Mouse (Mus musculus) heart, embryonic 16.5 days (tissue): ENCODE results near the gene Iqcg. TPM values are rescaled to one million over a fixed set of nuclear protein-coding genes. Genes with fewer than 3 reads are reported as not detected.

Experiments
- ATAC-seq: fragments of 200-750 bp; cut with Nextera tagmentation; replicated peaks from 2 replicates; pipeline ENCODE4 v1.8.0; 2017; ENCODE audit warnings: moderate number of reproducible peaks; ENCODE audit not compliant: insufficient read depth, low FRiP score; ENCODE audit errors: extremely low read depth
- H3K27ac ChIP-seq: fragments of 300-500 bp; sonication (generic); 2 replicates; pipeline ENCODE4 v1.5.1; 2014; ENCODE audit warnings: mild to moderate bottlenecking, low read length, control low read depth, moderate library complexity
- H3K27me3 ChIP-seq: fragments of 300-500 bp; sonication (generic); 2 replicates; pipeline ENCODE4 v1.6.1; 2014; ENCODE audit warnings: low read length, mixed read lengths; ENCODE audit not compliant: control insufficient read depth, insufficient read depth
- H3K36me3 ChIP-seq: fragments of 300-500 bp; sonication (generic); 2 replicates; pipeline ENCODE4 v1.6.1; 2014; ENCODE audit not compliant: control insufficient read depth, insufficient read depth
- H3K4me1 ChIP-seq: fragments of 300-500 bp; sonication (generic); 2 replicates; pipeline ENCODE4 v1.6.1; 2014; ENCODE audit warnings: low read length, mixed read lengths; ENCODE audit not compliant: control insufficient read depth, insufficient read depth
- H3K4me2 ChIP-seq: fragments of 300-500 bp; sonication (generic); 2 replicates; pipeline ENCODE4 v1.6.1; 2014; ENCODE audit warnings: low read depth, mild to moderate bottlenecking, control low read depth, low read length
- H3K4me3 ChIP-seq: fragments of 300-500 bp; sonication (generic); 2 replicates; pipeline ENCODE4 v1.5.1; 2014; ENCODE audit warnings: mild to moderate bottlenecking, control low read depth, low read length
- H3K9ac ChIP-seq: fragments of 300-500 bp; sonication (generic); 2 replicates; pipeline ENCODE4 v1.6.1; 2014; ENCODE audit warnings: low read length, control low read depth
- H3K9me3 ChIP-seq: fragments of 300-500 bp; sonication (generic); replicated peaks from 2 replicates; pipeline ENCODE4 v1.6.1; 2016; ENCODE audit warnings: low read length; ENCODE audit not compliant: control insufficient read depth
- WGBS: fragments of 180-500 bp; shearing (Covaris S2); extraction: QIAGEN DNeasy Blood & Tissue Kit; methylation state at CpG from one replicate; pipeline ENCODE4 v1.1.7; 2014; 5-methylcytosine and 5-hydroxymethylcytosine counted together
- polyA plus RNA-seq: library from polyadenylated mRNA; unstranded; fragments of >200 nt; fragmentation: Nextera tagmentation; extraction: Ambion mirVana; gene quantifications from 2 replicates; pipeline ENCODE4 v1.2.1, GENCODE M21; 2015

Iqcg gene
- polyA plus RNA-seq, result 2.0 and 2.9 TPM in 2 replicates

- Histone ChIP-seq H3K36me3 (peaks cover 22% of the 10 kb centered on the region), H3K27me3 (no peaks in the 10 kb centered on the region), H3K4me3 (peak within 1 kb of the TSS; percentile 86), H3K4me1 (peaks cover 10% of the 10 kb centered on the region), H3K27ac (peak within 1 kb of the TSS; percentile 92), H3K9me3 (no peaks in the 10 kb centered on the region), H3K9ac (peak within 1 kb of the TSS; percentile 94), H3K4me2 (peak within 1 kb of the TSS; percentile 93)
- under 1% methylated on average over 47 of the region's 47 CpGs for WGBS
- peak; percentile 93 for ATAC-seq
These were observed at the start of gene Iqcg, which contains the start of gene Rpl35a for GRCm38 (mm10) chr16:33056095-33056785. TSS of gene Iqcg (minus strand) at chr16:33056218. TSS of gene Rpl35a (plus strand) at chr16:33056453.

GRCm38 (mm10) chr16:33085666-33086065, 29.6 kb upstream of the Iqcg start:
- ATAC-seq, result no peak
- H3K4me2 ChIP-seq, result no peak overlapping the region
- H3K36me3 ChIP-seq, result peaks cover 9% of the 10 kb centered on the region
- no peak overlapping the region for H3K4me3 ChIP-seq
- no peaks in the 10 kb centered on the region for H3K4me1 ChIP-seq
- 68% methylated on average over 8 of the region's 8 CpGs for WGBS
- no peaks in the 10 kb centered on the region for H3K9me3 ChIP-seq
- H3K9ac ChIP-seq, result no peak overlapping the region
- H3K27ac ChIP-seq, result no peak overlapping the region
- no peaks in the 10 kb centered on the region for H3K27me3 ChIP-seq

GRCm38 (mm10) chr16:33083996-33084395, 28.0 kb upstream of the Iqcg start:
- no peak overlapping the region for H3K4me3 ChIP-seq
- H3K9ac ChIP-seq, result no peak overlapping the region
- H3K27me3 ChIP-seq, result no peaks in the 10 kb centered on the region
- no peak overlapping the region for H3K27ac ChIP-seq
- H3K9me3 ChIP-seq, result no peaks in the 10 kb centered on the region
- ATAC-seq, result no peak
- 88% methylated on average over 2 of the region's 2 CpGs for WGBS
- H3K4me1 ChIP-seq, result no peaks in the 10 kb centered on the region
- H3K4me2 ChIP-seq, result no peak overlapping the region
- H3K36me3 ChIP-seq, result peaks cover 5% of the 10 kb centered on the region; the same call in 1 of the 2 replicates

GRCm38 (mm10) chr16:33082951-33083350, 26.9 kb upstream of the Iqcg start:
- Histone ChIP-seq H3K36me3 (peaks cover 5% of the 10 kb centered on the region; the same call in 1 of the 2 replicates), H3K27ac (no peak overlapping the region), H3K9ac (no peak overlapping the region), H3K4me2 (no peak overlapping the region), H3K4me1 (no peaks in the 10 kb centered on the region), H3K9me3 (no peaks in the 10 kb centered on the region), H3K4me3 (no peak overlapping the region), H3K27me3 (no peaks in the 10 kb centered on the region)
- ATAC-seq, result no peak
- 85% methylated on average over 6 of the region's 6 CpGs for WGBS

GRCm38 (mm10) chr16:33080063-33080462, 24.0 kb upstream of the Iqcg start:
- H3K27me3 ChIP-seq, result no peaks in the 10 kb centered on the region
- no peaks in the 10 kb centered on the region for H3K9me3 ChIP-seq
- no peak overlapping the region for H3K9ac ChIP-seq
- no peaks in the 10 kb centered on the region for H3K4me1 ChIP-seq
- H3K4me2 ChIP-seq, result no peak overlapping the region
- ATAC-seq, result no peak
- H3K36me3 ChIP-seq, result peaks cover 10% of the 10 kb centered on the region
- no peak overlapping the region for H3K27ac ChIP-seq
- no peak overlapping the region for H3K4me3 ChIP-seq
- 95% methylated on average over 7 of the region's 7 CpGs for WGBS

- ATAC-seq, result no peak
- Histone ChIP-seq H3K9ac (no peak overlapping the region), H3K27ac (no peak overlapping the region), H3K27me3 (no peaks in the 10 kb centered on the region), H3K4me1 (no peaks in the 10 kb centered on the region), H3K9me3 (no peaks in the 10 kb centered on the region), H3K4me3 (no peak overlapping the region), H3K36me3 (peaks cover 12% of the 10 kb centered on the region), H3K4me2 (no peak overlapping the region)
- 84% methylated on average over 5 of the region's 5 CpGs for WGBS
These were observed 21.1 kb upstream of the Iqcg start for GRCm38 (mm10) chr16:33077069-33077627.

GRCm38 (mm10) chr16:33076078-33076477, 20.1 kb upstream of the Iqcg start:
- Histone ChIP-seq H3K4me1 (no peaks in the 10 kb centered on the region), H3K9me3 (no peaks in the 10 kb centered on the region), H3K4me3 (no peak overlapping the region), H3K36me3 (peaks cover 11% of the 10 kb centered on the region), H3K4me2 (no peak overlapping the region), H3K27me3 (no peaks in the 10 kb centered on the region), H3K9ac (no peak overlapping the region), H3K27ac (no peak overlapping the region)
- ATAC-seq, result no peak
- 71% methylated on average over 6 of the region's 6 CpGs for WGBS

GRCm38 (mm10) chr16:33074967-33075366, 18.9 kb upstream of the Iqcg start:
- ATAC-seq, result no peak
- H3K27ac ChIP-seq, result no peak overlapping the region

GRCm38 (mm10) chr16:33072871-33073557, 17.0 kb upstream of the Iqcg start:
- no peak overlapping the region for H3K9ac ChIP-seq
- no peak for ATAC-seq
- H3K27me3 ChIP-seq, result no peaks in the 10 kb centered on the region
- H3K27ac ChIP-seq, result no peak overlapping the region
- no peak overlapping the region for H3K4me3 ChIP-seq
- peaks cover 14% of the 10 kb centered on the region for H3K36me3 ChIP-seq
- H3K9me3 ChIP-seq, result no peaks in the 10 kb centered on the region
- WGBS, result 86% methylated on average over 6 of the region's 6 CpGs
- H3K4me1 ChIP-seq, result no peaks in the 10 kb centered on the region
- H3K4me2 ChIP-seq, result no peak overlapping the region

More at GRCm38 (mm10) chr16:33074967-33075366, 18.9 kb upstream of the Iqcg start:
- Histone ChIP-seq H3K27me3 (no peaks in the 10 kb centered on the region), H3K36me3 (peaks cover 14% of the 10 kb centered on the region), H3K9ac (no peak overlapping the region), H3K4me3 (no peak overlapping the region), H3K4me1 (no peaks in the 10 kb centered on the region), H3K9me3 (no peaks in the 10 kb centered on the region), H3K4me2 (no peak overlapping the region)
- 69% methylated on average over 5 of the region's 5 CpGs for whole genome bisulfite sequencing
